Mouse (Mus musculus) ES-Bruce4 (cell line): ENCODE results near the gene Rnf115.

Source experiments
- CTCF ChIP-seq: IDR thresholded peaks from one replicate; pipeline ENCODE4 v1.8.1; 2011; ENCODE audit warnings: low read depth, low read length
- POLR2A ChIP-seq: IDR thresholded peaks from one replicate; pipeline ENCODE4 v1.8.1; 2011; ENCODE audit warnings: low read length; ENCODE audit not compliant: insufficient read depth

- TF ChIP-seq CTCF (no peak), POLR2A (no peak)
These were observed 86.3 kb downstream of the Rnf115 start for GRCm38 (mm10) chr3:96813591-96814244.
